Mouse (Mus musculus) kidney, embryonic 16.5 days (tissue): ENCODE measurements around the gene Acads. TPM values are rescaled to one million over a fixed set of nuclear protein-coding genes. Genes with fewer than 3 reads are reported as not detected.
"Not testable (repeated sequence)": the region's sequence is repeated elsewhere in the genome, so short reads cannot be mapped to it uniquely, and the experiment has no call there.

Experiments used
- ATAC-seq: fragments of 200-750 bp; cut with Nextera tagmentation; 2 replicates; pipeline ENCODE4 v1.8.0; 2017; ENCODE audit warnings: moderate TSS enrichment; ENCODE audit not compliant: low FRiP score, low TSS enrichment
- H3K27ac ChIP-seq: fragments of 300-500 bp; sonication (generic); 2 replicates; pipeline ENCODE4 v1.5.1; 2014; ENCODE audit warnings: low read length
- H3K27me3 ChIP-seq: fragments of 300-500 bp; sonication (generic); 2 replicates; pipeline ENCODE4 v1.6.1; 2014; ENCODE audit warnings: low read length, control low read depth, mixed read lengths; ENCODE audit not compliant: insufficient read depth
- H3K36me3 ChIP-seq: fragments of 300-500 bp; sonication (generic); 2 replicates; pipeline ENCODE4 v1.6.1; 2014; ENCODE audit warnings: low read length, control low read depth, mixed read lengths; ENCODE audit not compliant: insufficient read depth
- H3K4me1 ChIP-seq: fragments of 300-500 bp; sonication (generic); 2 replicates; pipeline ENCODE4 v1.6.1; 2014; ENCODE audit warnings: low read length, control low read depth, mixed read lengths; ENCODE audit not compliant: insufficient read depth
- H3K4me2 ChIP-seq: fragments of 300-500 bp; sonication (generic); replicated peaks from 2 replicates; pipeline ENCODE4 v1.6.1; 2014; ENCODE audit warnings: low read depth, low read length
- H3K4me3 ChIP-seq: fragments of 300-500 bp; sonication (generic); 2 replicates; pipeline ENCODE4 v1.5.1; 2014; ENCODE audit warnings: mild to moderate bottlenecking, low read length
- H3K9ac ChIP-seq: fragments of 300-500 bp; sonication (generic); replicated peaks from 2 replicates; pipeline ENCODE4 v1.6.1; 2014; ENCODE audit warnings: low read length
- H3K9me3 ChIP-seq: fragments of 300-500 bp; sonication (generic); 2 replicates; pipeline ENCODE4 v1.6.1; 2016; ENCODE audit warnings: low read length, control low read depth
- WGBS: fragments of 180-500 bp; shearing (Covaris S2); extraction: QIAGEN DNeasy Blood & Tissue Kit; methylation state at CpG from one replicate; pipeline ENCODE4 v1.1.7; 2014; 5-methylcytosine and 5-hydroxymethylcytosine counted together
- polyA plus RNA-seq: library from polyadenylated mRNA; unstranded; fragments of >200 nt; fragmentation: Nextera tagmentation; extraction: Ambion mirVana; gene quantifications from 2 replicates; pipeline ENCODE4 v1.2.1, GENCODE M21; 2015

Acads gene
- polyA plus RNA-seq, 1 experiment from 2014 or later, result 106 TPM

DNA sequence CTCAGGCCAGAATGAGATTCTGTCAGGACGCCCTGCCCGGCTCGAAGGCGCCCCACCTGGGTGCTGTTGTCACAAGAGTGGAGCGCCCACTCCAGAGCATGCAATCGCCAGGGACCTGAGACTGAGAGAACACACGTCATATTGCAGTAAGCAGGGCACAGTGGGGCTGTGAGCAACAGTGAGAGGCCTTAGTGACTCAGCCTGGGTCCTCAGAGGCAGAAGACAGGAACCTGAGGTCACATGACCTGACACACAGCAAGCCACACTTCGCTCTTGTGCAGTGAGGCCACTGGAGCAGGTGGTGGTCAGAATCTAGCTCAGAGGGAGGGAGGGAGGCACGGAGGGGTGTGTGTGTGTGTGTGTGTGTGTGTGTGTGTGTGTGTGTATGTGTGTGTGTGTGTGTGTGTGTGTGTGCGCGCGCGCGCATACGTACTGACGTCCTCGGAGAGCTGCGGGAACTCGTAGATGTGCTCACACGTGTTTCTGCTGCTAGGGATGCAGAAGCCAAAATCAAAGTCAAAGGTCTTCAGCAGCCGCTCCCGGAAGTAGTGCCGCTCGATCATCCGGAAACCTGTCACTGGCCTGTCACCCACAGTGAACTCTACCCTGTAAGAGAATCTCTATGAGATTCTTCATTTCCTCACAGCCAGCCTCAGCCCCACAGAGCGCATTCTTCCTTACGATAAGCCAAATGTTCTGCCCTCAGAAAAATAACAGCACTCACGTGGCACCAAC lies 7.6 kb upstream of the Acads start:
- Histone ChIP-seq H3K27ac (no peak overlapping the region), H3K4me1 (peaks cover 17% of the 10 kb centered on the region), H3K9ac (no peak overlapping the region), H3K9me3 (no peaks in the 10 kb centered on the region), H3K4me3 (no peak overlapping the region), H3K27me3 (no peaks in the 10 kb centered on the region), H3K4me2 (no peak overlapping the region), H3K36me3 (peaks cover 53% of the 10 kb centered on the region)
- 75% methylated on average over 28 of the region's 28 CpGs for WGBS
- no peak for ATAC-seq

- H3K9ac ChIP-seq, result 0 out of 2 replicates have a peak overlapping the region, but pooled peaks have one; percentile 1
- 0 out of 2 replicates have a peak overlapping the region, but pooled peaks have one; percentile 14 for H3K27ac ChIP-seq
- H3K27me3 ChIP-seq, result no peaks in the 10 kb centered on the region
- no peak overlapping the region for H3K4me3 ChIP-seq
- ATAC-seq, result peak; percentile 57; the same call in 1 of the 2 replicates
- 14% methylated on average over 24 of the region's 24 CpGs for WGBS
- peaks cover 17% of the 10 kb centered on the region for H3K4me1 ChIP-seq
- 0 out of 2 replicates have a peak overlapping the region, but pooled peaks have one; percentile 17 for H3K4me2 ChIP-seq
- H3K36me3 ChIP-seq, result peaks cover 53% of the 10 kb centered on the region
- no peaks in the 10 kb centered on the region for H3K9me3 ChIP-seq
Observed at GRCm38 (mm10) chr5:115125211-115125871, 6.2 kb upstream of the Acads start.

DNA sequence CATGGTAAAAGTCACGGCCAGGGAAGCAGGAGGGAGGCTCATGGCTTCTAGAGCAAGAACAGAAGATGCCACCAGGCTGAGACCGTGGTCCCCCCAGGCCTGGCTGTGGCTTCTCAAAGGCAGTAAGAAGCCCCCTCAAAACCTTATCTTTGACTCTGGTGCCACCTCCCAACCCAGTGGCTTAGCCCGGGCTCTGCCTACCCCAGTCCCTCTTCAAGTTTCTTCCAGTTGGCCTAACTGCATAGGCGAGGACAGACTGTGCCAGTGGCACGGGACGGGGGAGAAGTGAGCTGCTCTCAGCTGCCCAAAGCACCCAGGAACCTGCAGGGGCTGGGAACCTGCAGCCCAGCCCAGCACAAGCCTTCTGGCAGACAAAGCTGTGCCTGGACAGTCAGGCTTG lies 5.5 kb upstream of the Acads start:
- Histone ChIP-seq H3K4me3 (no peak overlapping the region), H3K9ac (no peak overlapping the region), H3K36me3 (peaks cover 47% of the 10 kb centered on the region), H3K27ac (no peak overlapping the region), H3K4me1 (peaks cover 17% of the 10 kb centered on the region), H3K4me2 (no peak overlapping the region), H3K9me3 (no peaks in the 10 kb centered on the region), H3K27me3 (no peaks in the 10 kb centered on the region)
- WGBS, result 95% methylated on average over 6 of the region's 6 CpGs
- no peak for ATAC-seq

DNA sequence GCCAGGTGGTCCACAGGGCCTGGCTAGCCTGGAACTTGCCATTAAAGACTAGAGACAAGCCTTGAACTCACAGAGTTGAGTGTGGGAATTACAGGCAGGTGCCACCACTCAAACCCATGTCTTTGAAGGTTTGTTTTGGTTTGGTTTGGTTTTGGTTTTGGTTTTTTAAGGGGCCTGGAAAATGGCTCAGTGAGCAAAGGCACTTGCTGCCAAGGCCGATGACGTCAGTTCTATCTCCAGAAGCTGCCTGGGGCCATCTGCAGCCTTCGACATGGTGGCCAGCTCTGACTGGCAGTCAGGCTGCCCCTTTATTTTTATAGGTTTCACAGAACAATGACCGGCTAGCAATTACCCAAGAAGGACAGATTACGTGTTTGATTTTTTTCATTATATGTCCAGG lies 1.8 kb upstream of the Acads start:
- 72% methylated on average over 5 of the region's 5 CpGs for WGBS
- H3K9me3 ChIP-seq, result no peaks in the 10 kb centered on the region
- no peak for ATAC-seq
- H3K4me3 ChIP-seq, result no peak overlapping the region
- peaks cover 16% of the 10 kb centered on the region for H3K4me1 ChIP-seq
- H3K27me3 ChIP-seq, result no peaks in the 10 kb centered on the region
- H3K9ac ChIP-seq, result no peak overlapping the region
- H3K4me2 ChIP-seq, result no peak overlapping the region
- peaks cover 38% of the 10 kb centered on the region for H3K36me3 ChIP-seq
- H3K27ac ChIP-seq, result no peak overlapping the region

DNA sequence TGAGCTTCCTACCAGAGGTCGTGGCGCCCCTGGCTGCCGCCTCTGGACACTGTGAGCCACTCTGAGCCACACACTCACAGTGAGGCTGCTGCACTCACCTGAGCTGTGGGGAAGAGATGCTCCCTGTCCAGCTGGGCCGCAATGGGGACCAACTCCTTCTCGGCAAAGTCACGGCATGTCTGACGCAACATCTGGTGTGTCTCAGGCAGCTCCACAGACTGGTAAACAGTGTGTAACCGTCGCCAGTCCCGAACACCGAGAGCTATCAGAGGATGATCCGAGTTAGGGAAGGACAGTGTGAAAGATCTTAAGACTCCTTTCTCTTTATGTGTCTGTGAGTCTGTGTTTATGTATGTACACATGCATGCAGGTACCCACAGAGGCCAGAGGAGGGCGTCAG lies 1.7 kb downstream of the Acads start:
- Histone ChIP-seq H3K36me3 (peaks cover 32% of the 10 kb centered on the region), H3K4me1 (peaks cover 15% of the 10 kb centered on the region), H3K9me3 (no peaks in the 10 kb centered on the region), H3K9ac (no peak overlapping the region), H3K4me2 (no peak overlapping the region), H3K27me3 (no peaks in the 10 kb centered on the region), H3K4me3 (no peak overlapping the region), H3K27ac (no peak overlapping the region)
- 91% methylated on average over 13 of the region's 13 CpGs for WGBS
- ATAC-seq, result no peak

GRCm38 (mm10) chr5:115116426-115116825 lies 2.7 kb downstream of the Acads start:
- H3K4me3 ChIP-seq, result no peak overlapping the region
- no peak overlapping the region for H3K9ac ChIP-seq
- WGBS, result 90% methylated on average over 3 of the region's 3 CpGs
- no peak for ATAC-seq
- peaks cover 29% of the 10 kb centered on the region for H3K36me3 ChIP-seq
- peaks cover 15% of the 10 kb centered on the region for H3K4me1 ChIP-seq
- no peak overlapping the region for H3K4me2 ChIP-seq
- no peak overlapping the region for H3K27ac ChIP-seq
- H3K9me3 ChIP-seq, result no peaks in the 10 kb centered on the region
- no peaks in the 10 kb centered on the region for H3K27me3 ChIP-seq

- no peak overlapping the region for H3K4me2 ChIP-seq
- H3K36me3 ChIP-seq, result peaks cover 34% of the 10 kb centered on the region
- ATAC-seq, result no peak
- 92% methylated on average over 8 of the region's 8 CpGs for WGBS
- H3K4me3 ChIP-seq, result no peak overlapping the region
- H3K4me1 ChIP-seq, result peaks cover 14% of the 10 kb centered on the region
- H3K9me3 ChIP-seq, result no peaks in the 10 kb centered on the region
- no peaks in the 10 kb centered on the region for H3K27me3 ChIP-seq
- no peak overlapping the region for H3K27ac ChIP-seq
- H3K9ac ChIP-seq, result no peak overlapping the region
Observed at GRCm38 (mm10) chr5:115114501-115114900, 4.6 kb downstream of the Acads start.

- Histone ChIP-seq H3K4me3 (no peak overlapping the region), H3K36me3 (peaks cover 34% of the 10 kb centered on the region), H3K27me3 (no peaks in the 10 kb centered on the region), H3K27ac (no peak overlapping the region), H3K9me3 (no peaks in the 10 kb centered on the region), H3K4me2 (no peak overlapping the region), H3K4me1 (0 out of 2 replicates have a peak, but pooled peaks cover 6% of the 10 kb centered on the region), H3K9ac (no peak overlapping the region)
- WGBS, result 86% methylated on average over 12 of the region's 12 CpGs
- ATAC-seq, result no peak
Observed at GRCm38 (mm10) chr5:115113244-115113643, 5.9 kb downstream of the Acads start.

DNA sequence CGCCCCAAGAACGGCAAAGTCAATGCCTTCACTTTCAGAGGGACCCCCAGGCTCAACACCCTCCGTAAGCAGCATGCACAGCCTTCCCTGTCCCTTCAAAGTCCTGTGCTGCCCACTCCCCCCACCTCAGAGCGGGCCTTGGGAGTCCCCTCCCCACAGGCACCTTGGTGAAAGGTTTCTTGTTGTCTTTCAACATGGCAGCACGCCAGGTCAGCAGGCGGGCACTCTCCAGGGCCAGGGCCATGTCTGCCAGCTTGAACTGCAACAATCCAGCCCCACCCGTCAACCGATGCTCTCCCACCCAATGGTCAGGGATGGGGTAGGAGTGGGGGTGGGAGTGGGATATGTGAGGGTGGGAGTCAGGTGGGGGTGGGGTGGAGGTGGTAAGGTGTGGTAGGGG lies 8.0 kb downstream of the Acads start:
- no peak overlapping the region for H3K4me2 ChIP-seq
- no peak overlapping the region for H3K9ac ChIP-seq
- WGBS, result 88% methylated on average over 8 of the region's 8 CpGs
- no peak overlapping the region for H3K27ac ChIP-seq
- no peaks in the 10 kb centered on the region for H3K27me3 ChIP-seq
- H3K36me3 ChIP-seq, result peaks cover 21% of the 10 kb centered on the region; the same call in 1 of the 2 replicates
- ATAC-seq, result no peak
- H3K4me1 ChIP-seq, result 0 out of 2 replicates have a peak, but pooled peaks cover 5% of the 10 kb centered on the region
- no peak overlapping the region for H3K4me3 ChIP-seq
- H3K9me3 ChIP-seq, result no peaks in the 10 kb centered on the region

GRCm38 (mm10) chr5:115103253-115103652 lies 15.9 kb downstream of the Acads start:
- 98% methylated on average over 23 of the region's 23 CpGs for WGBS
- H3K27ac ChIP-seq, H3K9me3 ChIP-seq, H3K27me3 ChIP-seq, H3K4me2 ChIP-seq, ATAC-seq, H3K9ac ChIP-seq, H3K4me1 ChIP-seq, H3K4me3 ChIP-seq: not testable (repeated sequence)
- H3K36me3 ChIP-seq, result peaks cover 42% of the 10 kb centered on the region
